Mouse (Mus musculus) stomach, embryonic 14.5 days (tissue): Measurements from ENCODE around the gene Glra4. TPM values are rescaled to one million over a fixed set of nuclear protein-coding genes. Genes with fewer than 3 reads are reported as not detected.

Experiments used
- ATAC-seq: fragments of 200-750 bp; cut with Nextera tagmentation; 2 replicates; pipeline ENCODE4 v1.8.0; 2017; ENCODE audit warnings: low read depth, moderate TSS enrichment; ENCODE audit not compliant: insufficient number of reproducible peaks, insufficient read depth, low FRiP score
- H3K27ac ChIP-seq: fragments of 300-500 bp; sonication (generic); 2 replicates; pipeline ENCODE4 v1.5.1; 2014; ENCODE audit warnings: mild to moderate bottlenecking, low read length, moderate library complexity, mixed read lengths
- H3K27me3 ChIP-seq: fragments of 300-500 bp; sonication (generic); 2 replicates; pipeline ENCODE4 v1.6.1; 2014; ENCODE audit warnings: low read length, control low read depth, mixed read lengths; ENCODE audit not compliant: control insufficient read depth, insufficient read depth
- H3K36me3 ChIP-seq: fragments of 300-500 bp; sonication (generic); 2 replicates; pipeline ENCODE4 v1.6.1; 2014; ENCODE audit warnings: mild to moderate bottlenecking, control low read depth, low read length, moderate library complexity, mixed read lengths; ENCODE audit not compliant: control insufficient read depth, insufficient read depth
- H3K4me1 ChIP-seq: fragments of 300-500 bp; sonication (generic); 2 replicates; pipeline ENCODE4 v1.6.1; 2014; ENCODE audit warnings: low read length, control low read depth, mixed read lengths; ENCODE audit not compliant: control insufficient read depth, insufficient read depth
- H3K4me2 ChIP-seq: fragments of 300-500 bp; sonication (generic); replicated peaks from 2 replicates; pipeline ENCODE4 v1.6.1; 2014; ENCODE audit warnings: low read depth, low read length, control low read depth
- H3K4me3 ChIP-seq: fragments of 300-500 bp; sonication (generic); 2 replicates; pipeline ENCODE4 v1.5.1; 2014; ENCODE audit warnings: low read depth, low read length, control low read depth
- H3K9ac ChIP-seq: fragments of 300-500 bp; sonication (generic); replicated peaks from 2 replicates; pipeline ENCODE4 v1.6.1; 2014; ENCODE audit warnings: low read depth, mild to moderate bottlenecking, control low read depth, low read length, moderate library complexity, mixed read lengths
- H3K9me3 ChIP-seq: fragments of 300-500 bp; sonication (generic); 2 replicates; pipeline ENCODE4 v1.6.1; 2016; ENCODE audit warnings: low read depth, low read length, control low read depth; ENCODE audit not compliant: control insufficient read depth
- WGBS: fragments of 180-500 bp; shearing (Covaris S2); extraction: QIAGEN DNeasy Blood & Tissue Kit; methylation state at CpG from one replicate; pipeline ENCODE4 v1.1.7; 2014; 5-methylcytosine and 5-hydroxymethylcytosine counted together
- polyA plus RNA-seq: library from polyadenylated mRNA; unstranded; fragments of >200 nt; fragmentation: Nextera tagmentation; extraction: Ambion mirVana; gene quantifications from 2 replicates; pipeline ENCODE4 v1.2.1, GENCODE M21; 2014

Gene Glra4
- 0.14 TPM in 1 of 2 replicates, not detected in the other for polyA plus RNA-seq

GRCm38 (mm10) chrX:136780041-136780440 lies at the start of gene Glra4:
TSS of gene Glra4 (minus strand) at chrX:136780141.
- no peak within 1 kb of the TSS for H3K9ac ChIP-seq
- 72% methylated on average over 3 of the region's 3 CpGs for WGBS
- H3K9me3 ChIP-seq: no peaks in the 10 kb centered on the region
- no peaks in the 10 kb centered on the region for H3K27me3 ChIP-seq
- H3K36me3 ChIP-seq: no peaks in the 10 kb centered on the region
- ATAC-seq: no peak
- H3K27ac ChIP-seq: no peak within 1 kb of the TSS
- no peaks in the 10 kb centered on the region for H3K4me1 ChIP-seq
- H3K4me2 ChIP-seq: no peak within 1 kb of the TSS
- no peak within 1 kb of the TSS for H3K4me3 ChIP-seq

GRCm38 (mm10) chrX:136828610-136829009 lies 48.7 kb upstream of the Glra4 start:
- H3K27me3 ChIP-seq: no peaks in the 10 kb centered on the region
- no peak for ATAC-seq

GRCm38 (mm10) chrX:136825016-136825415 lies 45.1 kb upstream of the Glra4 start:
- H3K27ac ChIP-seq: no peak overlapping the region
- H3K27me3 ChIP-seq: no peaks in the 10 kb centered on the region
- no peaks in the 10 kb centered on the region for H3K9me3 ChIP-seq
- H3K4me3 ChIP-seq: no peak overlapping the region
- no peaks in the 10 kb centered on the region for H3K36me3 ChIP-seq
- H3K9ac ChIP-seq: no peak overlapping the region
- no peak for ATAC-seq
- 75% methylated on average over 4 of the region's 4 CpGs for WGBS
- no peaks in the 10 kb centered on the region for H3K4me1 ChIP-seq
- H3K4me2 ChIP-seq: no peak overlapping the region

More at GRCm38 (mm10) chrX:136828610-136829009, 48.7 kb upstream of the Glra4 start:
- H3K36me3 ChIP-seq: no peaks in the 10 kb centered on the region
- no peaks in the 10 kb centered on the region for H3K9me3 ChIP-seq
- no peak overlapping the region for H3K4me2 ChIP-seq
- H3K4me3 ChIP-seq: no peak overlapping the region
- no peak overlapping the region for H3K27ac ChIP-seq
- H3K4me1 ChIP-seq: no peaks in the 10 kb centered on the region
- H3K9ac ChIP-seq: no peak overlapping the region

- 50% methylated on average over 1 of the region's 1 CpGs for WGBS
- Histone ChIP-seq H3K9ac (no peak within 1 kb of the TSS), H3K27ac (no peak within 1 kb of the TSS), H3K27me3 (no peaks in the 10 kb centered on the region), H3K4me1 (no peaks in the 10 kb centered on the region), H3K4me2 (no peak within 1 kb of the TSS), H3K9me3 (no peaks in the 10 kb centered on the region), H3K4me3 (no peak within 1 kb of the TSS), H3K36me3 (no peaks in the 10 kb centered on the region)
- no peak for ATAC-seq
These were observed 42.4 kb upstream of the Glra4 start, which contains the start of gene Plp1 for GRCm38 (mm10) chrX:136822371-136822770. TSS of gene Plp1 (plus strand) at chrX:136822671.

- Histone ChIP-seq H3K9me3 (no peaks in the 10 kb centered on the region), H3K4me3 (no peak overlapping the region), H3K36me3 (no peaks in the 10 kb centered on the region), H3K4me2 (no peak overlapping the region), H3K27ac (no peak overlapping the region), H3K27me3 (no peaks in the 10 kb centered on the region), H3K9ac (no peak overlapping the region), H3K4me1 (no peaks in the 10 kb centered on the region)
- 14% methylated on average over 1 of the region's 1 CpGs for WGBS
- no peak for ATAC-seq
These were observed 40.3 kb upstream of the Glra4 start for GRCm38 (mm10) chrX:136820250-136820649.

- H3K4me1 ChIP-seq: no peaks in the 10 kb centered on the region
- no peaks in the 10 kb centered on the region for H3K9me3 ChIP-seq
- H3K4me3 ChIP-seq: no peak overlapping the region
- no peaks in the 10 kb centered on the region for H3K27me3 ChIP-seq
- 83% methylated on average over 6 of the region's 6 CpGs for WGBS
- no peaks in the 10 kb centered on the region for H3K36me3 ChIP-seq
- H3K9ac ChIP-seq: no peak overlapping the region
- no peak for ATAC-seq
- H3K4me2 ChIP-seq: no peak overlapping the region
- no peak overlapping the region for H3K27ac ChIP-seq
These were observed 39.8 kb upstream of the Glra4 start for GRCm38 (mm10) chrX:136819752-136820151.

GRCm38 (mm10) chrX:136797223-136797622 lies 17.3 kb upstream of the Glra4 start:
- no peaks in the 10 kb centered on the region for H3K27me3 ChIP-seq
- H3K4me3 ChIP-seq: no peak overlapping the region
- no peak for ATAC-seq
- WGBS: 40% methylated on average over 2 of the region's 2 CpGs
- H3K4me2 ChIP-seq: no peak overlapping the region
- H3K9me3 ChIP-seq: no peaks in the 10 kb centered on the region
- H3K4me1 ChIP-seq: no peaks in the 10 kb centered on the region
- H3K27ac ChIP-seq: no peak overlapping the region
- H3K36me3 ChIP-seq: no peaks in the 10 kb centered on the region
- H3K9ac ChIP-seq: no peak overlapping the region

GRCm38 (mm10) chrX:136789446-136789845 lies 9.5 kb upstream of the Glra4 start:
- no peaks in the 10 kb centered on the region for H3K4me1 ChIP-seq
- no peaks in the 10 kb centered on the region for H3K9me3 ChIP-seq
- H3K4me2 ChIP-seq: no peak overlapping the region
- no peaks in the 10 kb centered on the region for H3K27me3 ChIP-seq
- ATAC-seq: no peak
- 76% methylated on average over 4 of the region's 4 CpGs for WGBS
- no peak overlapping the region for H3K27ac ChIP-seq
- no peak overlapping the region for H3K4me3 ChIP-seq
- H3K36me3 ChIP-seq: no peaks in the 10 kb centered on the region
- no peak overlapping the region for H3K9ac ChIP-seq

- no peaks in the 10 kb centered on the region for H3K4me1 ChIP-seq
- H3K27me3 ChIP-seq: no peaks in the 10 kb centered on the region
- H3K4me3 ChIP-seq: no peak overlapping the region
- H3K9ac ChIP-seq: no peak overlapping the region
- no peak for ATAC-seq
- H3K27ac ChIP-seq: no peak overlapping the region
- H3K36me3 ChIP-seq: no peaks in the 10 kb centered on the region
- H3K9me3 ChIP-seq: no peaks in the 10 kb centered on the region
- WGBS: 43% methylated on average over 2 of the region's 2 CpGs
- H3K4me2 ChIP-seq: no peak overlapping the region
These were observed 679 bp downstream of the Glra4 start for GRCm38 (mm10) chrX:136779262-136779661.
